Comparison of ENCODE assay signal across 8 mouse cellular contexts in genomic region chr17:46525579-46526307, GRCm38 (mm10). TPM values are rescaled to one million over a fixed set of nuclear protein-coding genes. Genes with fewer than 3 reads are reported as not detected.
A peak's percentile ranks its signal among the peaks of the same experiment; 100 is the strongest.
DNase-seq lines count a peak whose midpoint lies in the region; ATAC-seq and TF ChIP-seq lines count a peak whose summit lies in the region.

No protein-coding gene starts in this region.

- H3K4me2 ChIP-seq in heart, embryonic 16.5 days (ENCODE audit: low read depth, low read length): no peak overlapping the region

- peak; percentile 52 for ATAC-seq in heart, embryonic 16.5 days (replicated peaks; ENCODE audit: extremely low read depth, insufficient read depth, low FRiP score)

- peak; percentile 93 for TF ChIP-seq CTCF in lung, adult 2 months (IDR thresholded peaks at IDR 0.05; ENCODE audit: insufficient read depth, low read length)
- peak; percentile 94 for TF ChIP-seq CTCF in olfactory bulb, adult 2 months (IDR thresholded peaks at IDR 0.05; ENCODE audit: insufficient read depth, low read depth, low read length)

- no peak for TF ChIP-seq POLR2A in lung, adult 2 months (IDR thresholded peaks at IDR 0.05; ENCODE audit: borderline replicate concordance, extremely low read depth, low read depth, low read length)
- no peak for TF ChIP-seq POLR2A in olfactory bulb, adult 2 months (IDR thresholded peaks at IDR 0.05; ENCODE audit: insufficient read depth, low read depth, low read length)

- H3K9ac ChIP-seq in heart, embryonic 16.5 days (ENCODE audit: low read length): no peak overlapping the region

- H3K4me1 ChIP-seq in heart, embryonic 16.5 days (ENCODE audit: control insufficient read depth, insufficient read depth, low read length): peaks cover 5% of the 10 kb centered on the region
- no peaks in the 10 kb centered on the region for H3K4me1 ChIP-seq in lung, adult 2 months (ENCODE audit: control insufficient read depth, insufficient read depth, low read length)
- no peaks in the 10 kb centered on the region for H3K4me1 ChIP-seq in olfactory bulb, adult 2 months (ENCODE audit: control insufficient read depth, insufficient read depth, low read length)

- no peaks in the 10 kb centered on the region for H3K36me3 ChIP-seq in heart, embryonic 16.5 days (ENCODE audit: control insufficient read depth, insufficient read depth)

- peak; percentile 73 to 77 for DNase-seq in B cell, adult 2 months
- DNase-seq in adrenal gland, adult 8-10 months: peak; percentile 45
- DNase-seq in embryo, embryonic 11.5 days (ENCODE audit: low read depth, low spot score): peak; percentile 74
- DNase-seq in kidney, postnatal 14 days: peak; percentile 78
- peak; percentile 65 for DNase-seq in lung, adult 2 months
- peak; percentile 79 for DNase-seq in thymus, postnatal 14 days

- no peaks in the 10 kb centered on the region for H3K27me3 ChIP-seq in heart, embryonic 16.5 days (ENCODE audit: control insufficient read depth, insufficient read depth, low read length)

- H3K27ac ChIP-seq in heart, embryonic 16.5 days (ENCODE audit: low read length): no peak overlapping the region
- H3K27ac ChIP-seq in olfactory bulb, adult 2 months (ENCODE audit: insufficient read depth, low read depth, low read length): no peak overlapping the region

- WGBS in heart, embryonic 16.5 days: 37% methylated on average over 12 of the region's 12 CpGs
- WGBS in lung, adult 2 months: 34% methylated on average over 12 of the region's 12 CpGs
- WGBS in olfactory bulb, adult 2 months: 35% methylated on average over 12 of the region's 12 CpGs

- H3K9me3 ChIP-seq in heart, embryonic 16.5 days (replicated peaks; ENCODE audit: control insufficient read depth, low read length): no peaks in the 10 kb centered on the region

- H3K4me3 ChIP-seq in heart, embryonic 16.5 days (ENCODE audit: low read length): no peak overlapping the region
- no peak overlapping the region for H3K4me3 ChIP-seq in lung, adult 2 months (replicated peaks; ENCODE audit: extremely low read depth, low read depth, low read length)
- H3K4me3 ChIP-seq in olfactory bulb, adult 2 months (ENCODE audit: insufficient read depth, low read depth, low read length): no peak overlapping the region

RNA-seq across cellular contexts. Expression of gene Cul9, which starts 20.4 kb away (rescaled TPM):
- 10 to 100 TPM; 31.6 to 48.8 (median 37.7) TPM for total RNA-seq in adrenal gland, adult 8-10 months (2022)
- polyA plus RNA-seq in heart, embryonic 16.5 days (2015; fragmentation: Nextera tagmentation; extraction: Ambion mirVana): 5.6 and 6.4 TPM in 2 replicates
- polyA plus RNA-seq in lung, adult 2 months (2012; rRNA removed): 25.3 and 27.5 TPM in 2 replicates
- not detected in 2 replicates for polyA plus RNA-seq in olfactory bulb, adult 2 months (2012; ENCODE audit: insufficient read depth, insufficient read length, low replicate concordance, missing spikeins)

RNA-seq across cellular contexts. Expression of gene Dnph1, which starts 29.2 kb away (rescaled TPM):
- total RNA-seq in adrenal gland, adult 8-10 months (2022): 1 to 10 TPM; 4.5 to 6.9 (median 6.4) TPM
- polyA plus RNA-seq in heart, embryonic 16.5 days (2015; fragmentation: Nextera tagmentation; extraction: Ambion mirVana): 28.0 and 29.6 TPM in 2 replicates
- 0.78 and 2.0 TPM in 2 replicates for polyA plus RNA-seq in lung, adult 2 months (2012; rRNA removed)
- not detected in 2 replicates for polyA plus RNA-seq in olfactory bulb, adult 2 months (2012; ENCODE audit: insufficient read depth, insufficient read length, low replicate concordance, missing spikeins)

RNA-seq across cellular contexts. Expression of gene Srf, which starts 30.2 kb away (rescaled TPM):
- 10 to 100 TPM; 34.0 to 42.0 (median 37.2) TPM for total RNA-seq in adrenal gland, adult 8-10 months (2022)
- 11.0 and 12.4 TPM in 2 replicates for polyA plus RNA-seq in heart, embryonic 16.5 days (2015; fragmentation: Nextera tagmentation; extraction: Ambion mirVana)
- 162 and 190 TPM in 2 replicates for polyA plus RNA-seq in lung, adult 2 months (2012; rRNA removed)
- not detected in 2 replicates for polyA plus RNA-seq in olfactory bulb, adult 2 months (2012; ENCODE audit: insufficient read depth, insufficient read length, low replicate concordance, missing spikeins)

RNA-seq across cellular contexts. Expression of gene Ttbk1, which starts 38.3 kb away (rescaled TPM):
- 1 to 10 TPM in 3 of 4 experiments, under 1 TPM in 1; 0.98 to 1.4 (median 1.2) TPM for total RNA-seq in adrenal gland, adult 8-10 months (2022)
- polyA plus RNA-seq in heart, embryonic 16.5 days (2015; fragmentation: Nextera tagmentation; extraction: Ambion mirVana): 0.07 and 0.14 TPM in 2 replicates
- 0.17 and 0.19 TPM in 2 replicates for polyA plus RNA-seq in lung, adult 2 months (2012; rRNA removed)
- not detected in 2 replicates for polyA plus RNA-seq in olfactory bulb, adult 2 months (2012; ENCODE audit: insufficient read depth, insufficient read length, low replicate concordance, missing spikeins)

Comparison
In these comparisons a context has a peak if more than half of its experiments do, and no peak if none do; other contexts are left out.
1. RNA of gene Srf, which starts 30.2 kb away (polyA plus RNA-seq): 162 to 190 TPM in lung, adult 2 months; 11.0 to 12.4 TPM in heart, embryonic 16.5 days and not detected in olfactory bulb, adult 2 months; every median in the first group is over 10 times any median in the second.
2. Peak in every context shown above with its lines, with median percentiles within 50 percentile points of each other: DNase-seq.